Mouse (Mus musculus) hindbrain, embryonic 11.5 days (tissue): Measurements from ENCODE around the gene Zfp771. TPM values are rescaled to one million over a fixed set of nuclear protein-coding genes. Genes with fewer than 3 reads are reported as not detected.

Experiments used
- ATAC-seq: fragments of 200-750 bp; cut with Nextera tagmentation; 2 replicates; pipeline ENCODE4 v1.8.0; 2017; ENCODE audit warnings: mild to moderate bottlenecking, moderate TSS enrichment, moderate library complexity; ENCODE audit not compliant: low FRiP score
- DNase-seq: peaks from one replicate; pipeline ENCODE4 v3.0.0-alpha.2; 2015; ENCODE audit warnings: low spot score
- H3K27ac ChIP-seq: fragments of 300-500 bp; sonication (generic); 2 replicates; pipeline ENCODE4 v1.5.1; 2014; ENCODE audit warnings: mild to moderate bottlenecking, low read depth, low read length
- H3K27me3 ChIP-seq: fragments of 300-500 bp; sonication (generic); 2 replicates; pipeline ENCODE4 v1.6.1; 2014; ENCODE audit warnings: mild to moderate bottlenecking, low read length, moderate library complexity, mixed read lengths; ENCODE audit not compliant: control insufficient read depth, insufficient read depth
- H3K36me3 ChIP-seq: fragments of 300-500 bp; sonication (generic); 2 replicates; pipeline ENCODE4 v1.6.1; 2014; ENCODE audit warnings: mild to moderate bottlenecking, low read length, moderate library complexity, mixed read lengths; ENCODE audit not compliant: control insufficient read depth, insufficient read depth
- H3K4me1 ChIP-seq: fragments of 300-500 bp; sonication (generic); replicated peaks from 2 replicates; pipeline ENCODE4 v1.6.1; 2014; ENCODE audit warnings: low read length, mixed read lengths; ENCODE audit not compliant: control insufficient read depth, insufficient read depth
- H3K4me2 ChIP-seq: fragments of 300-500 bp; sonication (generic); replicated peaks from 2 replicates; pipeline ENCODE4 v1.6.1; 2014; ENCODE audit warnings: mild to moderate bottlenecking, low read depth, low read length
- H3K4me3 ChIP-seq: fragments of 300-500 bp; sonication (generic); 2 replicates; pipeline ENCODE4 v1.5.1; 2014; ENCODE audit warnings: low read depth, low read length
- H3K9ac ChIP-seq: fragments of 300-500 bp; sonication (generic); 2 replicates; pipeline ENCODE4 v1.6.1; 2014; ENCODE audit warnings: low read depth, low read length
- H3K9me3 ChIP-seq: fragments of 300-500 bp; sonication (generic); 2 replicates; pipeline ENCODE4 v1.6.1; 2016; ENCODE audit warnings: low read length; ENCODE audit not compliant: control insufficient read depth
- WGBS: fragments of 180-500 bp; shearing (Covaris S2); extraction: QIAGEN DNeasy Blood & Tissue Kit; methylation state at CpG from one replicate; pipeline ENCODE4 v1.1.7; 2014; 5-methylcytosine and 5-hydroxymethylcytosine counted together
- polyA plus RNA-seq: library from polyadenylated mRNA; unstranded; fragments of >200 nt; fragmentation: Nextera tagmentation; extraction: Ambion mirVana; gene quantifications from 2 replicates; pipeline ENCODE4 v1.2.1, GENCODE M21; 2014

The Zfp771 gene
- polyA plus RNA-seq, 1 experiment from 2014 or later, result 53.2 TPM

- H3K4me2 ChIP-seq, result no peak overlapping the region
Observed at GRCm38 (mm10) chr7:127271093-127271492, 27.0 kb downstream of the Zfp771 start.

GRCm38 (mm10) chr7:127272566-127272965 is 28.5 kb downstream of the Zfp771 start:
- WGBS, result 94% methylated on average over 15 of the region's 15 CpGs
- Histone ChIP-seq H3K4me1 (no peaks in the 10 kb centered on the region), H3K27me3 (no peaks in the 10 kb centered on the region), H3K4me2 (peak overlapping the region; percentile 96; the same call in 1 of the 2 replicates), H3K36me3 (no peaks in the 10 kb centered on the region), H3K4me3 (peak overlapping the region; percentile 86; the same call in 1 of the 2 replicates), H3K9ac (no peak overlapping the region), H3K27ac (no peak overlapping the region), H3K9me3 (no peaks in the 10 kb centered on the region)
- DNase-seq (no peak), ATAC-seq (no peak)

More at GRCm38 (mm10) chr7:127271093-127271492, 27.0 kb downstream of the Zfp771 start:
- DNase-seq, result no peak
- H3K4me3 ChIP-seq, result no peak overlapping the region
- no peaks in the 10 kb centered on the region for H3K36me3 ChIP-seq
- no peak overlapping the region for H3K27ac ChIP-seq
- ATAC-seq, result no peak
- H3K9ac ChIP-seq, result no peak overlapping the region
- no peaks in the 10 kb centered on the region for H3K9me3 ChIP-seq
- 94% methylated on average over 4 of the region's 4 CpGs for WGBS
- H3K4me1 ChIP-seq, result no peaks in the 10 kb centered on the region
- H3K27me3 ChIP-seq, result no peaks in the 10 kb centered on the region

- no peaks in the 10 kb centered on the region for H3K9me3 ChIP-seq
- WGBS, result 17% methylated on average over 50 of the region's 50 CpGs
- H3K4me2 ChIP-seq, result peak overlapping the region; percentile 96
- H3K4me3 ChIP-seq, result peak overlapping the region; percentile 86
- no peaks in the 10 kb centered on the region for H3K36me3 ChIP-seq
- peak overlapping the region; percentile 69; the same call in 1 of the 2 replicates for H3K27ac ChIP-seq
- DNase-seq (no peak), ATAC-seq (peak; percentile 79)
- H3K27me3 ChIP-seq, result no peaks in the 10 kb centered on the region
- no peaks in the 10 kb centered on the region for H3K4me1 ChIP-seq
- peak overlapping the region; percentile 93 for H3K9ac ChIP-seq
Observed at GRCm38 (mm10) chr7:127273118-127273923, 29.2 kb downstream of the Zfp771 start.

DNA sequence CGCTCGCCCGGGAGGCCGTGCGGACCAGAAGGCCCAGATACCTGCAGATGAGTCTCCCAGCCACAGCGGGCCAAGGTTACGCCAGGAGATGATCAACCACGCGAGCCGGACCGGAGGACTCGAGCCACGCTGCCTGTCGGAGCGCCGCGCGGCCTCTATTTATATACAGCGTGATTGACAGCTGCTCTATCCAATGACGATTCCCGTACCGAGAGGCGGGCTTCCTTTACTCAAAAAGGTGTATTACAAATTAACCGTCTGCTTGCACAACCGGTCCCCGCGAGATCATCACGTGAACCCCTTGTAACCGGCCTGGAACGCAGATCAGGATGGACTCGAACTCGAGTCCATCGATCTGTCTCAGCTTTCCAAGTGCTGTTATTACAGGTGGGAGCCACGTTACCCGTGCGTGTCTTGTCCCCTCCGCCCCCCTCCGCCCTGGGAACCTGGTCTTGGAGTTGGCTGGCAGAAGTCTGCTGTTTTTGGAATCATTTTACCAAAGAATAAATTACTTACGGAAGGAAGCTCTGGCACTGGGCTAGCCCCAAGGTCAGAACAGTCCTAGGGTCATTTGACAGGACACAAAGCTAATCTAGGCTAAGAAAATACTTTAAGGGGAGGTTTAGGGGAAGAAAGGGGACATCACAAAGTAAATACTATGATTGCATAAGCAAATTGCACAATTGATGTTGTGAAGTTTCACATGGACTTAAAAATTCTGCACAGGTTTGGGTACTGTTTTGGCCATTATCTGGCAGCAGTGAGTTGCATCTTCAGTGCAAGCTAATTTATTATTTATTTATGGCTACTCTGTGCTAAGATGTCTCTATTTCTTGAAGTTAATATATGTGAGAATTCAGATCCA is 30.1 kb downstream of the Zfp771 start, which contains the start of gene Sephs2:
TSS of gene Sephs2 (minus strand) at position 131 of the 865 bp plus-strand sequence.
- H3K9me3 ChIP-seq, result no peaks in the 10 kb centered on the region
- H3K9ac ChIP-seq, result peak within 1 kb of the TSS; percentile 93
- peak within 1 kb of the TSS; percentile 69; the same call in 1 of the 2 replicates for H3K27ac ChIP-seq
- WGBS, result 2% methylated on average over 39 of the region's 39 CpGs
- peak; percentile 95 for DNase-seq
- H3K4me1 ChIP-seq, result no peaks in the 10 kb centered on the region
- peak within 1 kb of the TSS; percentile 86 for H3K4me3 ChIP-seq
- H3K4me2 ChIP-seq, result peak within 1 kb of the TSS; percentile 96
- peak; percentile 85 for ATAC-seq
- H3K27me3 ChIP-seq, result no peaks in the 10 kb centered on the region
- no peaks in the 10 kb centered on the region for H3K36me3 ChIP-seq

GRCm38 (mm10) chr7:127276519-127276961 is 32.5 kb downstream of the Zfp771 start:
- Histone ChIP-seq H3K36me3 (no peaks in the 10 kb centered on the region), H3K4me1 (no peaks in the 10 kb centered on the region; the same call in 1 of the 2 replicates), H3K27ac (no peak overlapping the region), H3K9ac (no peak overlapping the region), H3K4me3 (no peak overlapping the region), H3K4me2 (no peak overlapping the region), H3K9me3 (no peaks in the 10 kb centered on the region), H3K27me3 (no peaks in the 10 kb centered on the region)
- WGBS, result 60% methylated on average over 5 of the region's 5 CpGs
- no peak for DNase-seq
- ATAC-seq, result no peak

DNA sequence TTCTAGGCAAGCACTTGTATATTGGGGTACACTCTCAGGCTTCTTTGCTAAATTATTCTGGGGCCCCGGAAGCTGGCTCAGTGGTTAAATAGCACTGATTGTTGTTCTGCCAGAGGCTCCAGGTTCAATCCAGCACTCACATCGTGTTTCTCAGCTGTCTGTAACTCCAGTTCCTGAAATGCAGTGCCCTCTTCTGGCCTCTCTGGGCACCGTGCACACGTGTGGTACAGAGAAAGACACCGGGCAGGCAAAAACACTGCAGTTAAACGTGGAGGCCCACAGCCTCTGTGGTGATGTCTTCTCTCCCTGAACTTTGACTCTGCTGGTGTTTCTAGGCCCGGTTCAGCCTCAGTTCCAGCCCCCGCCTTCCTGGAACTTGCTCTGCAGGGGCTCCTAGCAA is 34.2 kb downstream of the Zfp771 start:
- 21% methylated on average over 8 of the region's 8 CpGs for WGBS
- peak; percentile 64 for DNase-seq
- no peaks in the 10 kb centered on the region; the same call in 1 of the 2 replicates for H3K4me1 ChIP-seq
- ATAC-seq, result no peak
- no peak overlapping the region for H3K9ac ChIP-seq
- no peak overlapping the region for H3K27ac ChIP-seq
- no peaks in the 10 kb centered on the region for H3K36me3 ChIP-seq
- H3K27me3 ChIP-seq, result no peaks in the 10 kb centered on the region
- H3K4me3 ChIP-seq, result no peak overlapping the region
- H3K4me2 ChIP-seq, result no peak overlapping the region
- no peaks in the 10 kb centered on the region for H3K9me3 ChIP-seq

GRCm38 (mm10) chr7:127280092-127280491 is 36.0 kb downstream of the Zfp771 start:
- ATAC-seq (no peak), DNase-seq (no peak)
- Histone ChIP-seq H3K27ac (no peak overlapping the region), H3K4me3 (no peak overlapping the region), H3K4me1 (no peaks in the 10 kb centered on the region; the same call in 1 of the 2 replicates), H3K9me3 (no peaks in the 10 kb centered on the region), H3K36me3 (no peaks in the 10 kb centered on the region), H3K9ac (no peak overlapping the region), H3K27me3 (no peaks in the 10 kb centered on the region), H3K4me2 (no peak overlapping the region)
- 73% methylated on average over 3 of the region's 3 CpGs for WGBS

GRCm38 (mm10) chr7:127281114-127281513 is 37.0 kb downstream of the Zfp771 start:
- no peak for DNase-seq
- Histone ChIP-seq H3K36me3 (no peaks in the 10 kb centered on the region), H3K27ac (no peak overlapping the region), H3K27me3 (no peaks in the 10 kb centered on the region), H3K9ac (no peak overlapping the region), H3K9me3 (no peaks in the 10 kb centered on the region), H3K4me1 (no peaks in the 10 kb centered on the region; the same call in 1 of the 2 replicates), H3K4me3 (no peak overlapping the region), H3K4me2 (no peak overlapping the region)
- 83% methylated on average over 4 of the region's 4 CpGs for WGBS
- no peak for ATAC-seq
